Mouse (Mus musculus) megakaryocyte, embryonic 14.5 days (primary cell): ENCODE results near the gene Hjurp. TPM values are rescaled to one million over a fixed set of nuclear protein-coding genes. Genes with fewer than 3 reads are reported as not detected.
A peak's percentile ranks its signal among the peaks of the same experiment; 100 is the strongest.

Experiments
- H3K27me3 ChIP-seq: replicated peaks from 2 replicates; pipeline ENCODE3; 2012; ENCODE audit warnings: inconsistent platforms
- H3K36me3 ChIP-seq: replicated peaks from 2 replicates; pipeline ENCODE3; 2012; ENCODE audit warnings: low read length, inconsistent platforms, mixed read lengths
- H3K4me1 ChIP-seq: 2 replicates; pipeline ENCODE4 v1.6.1; 2012; ENCODE audit warnings: inconsistent platforms
- H3K4me3 ChIP-seq: replicated peaks from 2 replicates; pipeline ENCODE3; 2012; ENCODE audit warnings: moderate library complexity, mild to moderate bottlenecking, inconsistent platforms
- H3K9me3 ChIP-seq: 2 replicates; pipeline ENCODE4 v1.6.1; 2012; ENCODE audit warnings: inconsistent platforms
- FLI1 ChIP-seq: IDR thresholded peaks from 2 replicates; pipeline ENCODE4 v1.6.1; 2012; ENCODE audit warnings: low read length, inconsistent platforms, mixed read lengths
- GATA1 ChIP-seq: IDR thresholded peaks from 3 replicates; pipeline ENCODE4 v1.6.1; 2012; ENCODE audit warnings: mixed read lengths, low read length, inconsistent platforms, borderline replicate concordance
- polyA plus RNA-seq: library from polyadenylated mRNA; stranded (reverse); fragments of >175 nt; gene quantifications from 2 replicates; pipeline ENCODE4 v1.2.3, GENCODE M21; 2012; ENCODE audit warnings: low replicate concordance; ENCODE audit not compliant: insufficient read depth

Gene Hjurp
- polyA plus RNA-seq, 1 experiment = 2.4 TPM

DNA sequence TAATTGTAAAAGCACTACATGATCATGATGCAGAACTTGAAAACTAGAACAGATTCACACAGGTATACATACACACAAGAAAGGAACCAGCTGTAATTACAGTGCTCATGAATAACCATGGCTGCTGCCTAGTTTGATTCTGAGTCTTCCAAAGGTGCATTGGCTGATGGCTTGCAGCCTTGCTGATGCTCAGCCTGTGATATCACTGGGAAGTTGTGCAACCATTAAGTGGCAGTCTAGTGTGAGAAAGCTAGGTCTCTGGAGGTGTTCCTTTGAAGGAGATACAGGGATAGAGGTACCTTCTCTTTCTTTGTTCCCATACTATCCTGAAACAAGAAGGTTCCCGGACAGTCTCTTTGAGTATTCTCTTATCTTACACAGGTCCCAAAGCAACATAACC is 58.4 kb downstream of the Hjurp start:
- no peaks in the 10 kb centered on the region for H3K36me3 ChIP-seq
- H3K4me3 ChIP-seq = no peak overlapping the region
- TF ChIP-seq FLI1 = no peak
- TF ChIP-seq GATA1 = no peak
- H3K27me3 ChIP-seq = no peaks in the 10 kb centered on the region
- no peaks in the 10 kb centered on the region for H3K4me1 ChIP-seq
- peaks cover 22% of the 10 kb centered on the region for H3K9me3 ChIP-seq

GRCm38 (mm10) chr1:88218591-88218990 is 58.8 kb downstream of the Hjurp start:
- Histone ChIP-seq H3K27me3 (no peaks in the 10 kb centered on the region), H3K4me3 (no peak overlapping the region), H3K9me3 (peaks cover 27% of the 10 kb centered on the region), H3K36me3 (no peaks in the 10 kb centered on the region), H3K4me1 (no peaks in the 10 kb centered on the region)
- no peak for TF ChIP-seq GATA1
- no peak for TF ChIP-seq FLI1

DNA sequence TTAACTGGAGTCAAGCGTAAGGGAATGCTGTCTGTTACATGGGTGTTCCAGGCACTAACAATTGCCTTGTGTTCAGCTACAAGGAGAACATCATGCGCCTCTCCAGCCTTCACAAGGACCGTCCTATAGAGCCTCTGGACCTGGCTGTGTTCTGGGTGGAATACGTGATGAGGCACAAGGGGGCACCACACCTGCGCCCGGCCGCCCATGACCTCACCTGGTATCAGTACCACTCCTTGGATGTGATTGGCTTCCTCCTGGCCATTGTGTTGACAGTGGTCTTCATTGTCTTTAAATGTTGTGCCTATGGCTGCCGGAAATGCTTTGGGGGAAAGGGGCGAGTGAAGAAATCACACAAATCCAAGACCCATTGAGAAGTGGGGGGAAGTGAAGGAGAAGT is 59.4 kb downstream of the Hjurp start:
- no peaks in the 10 kb centered on the region for H3K36me3 ChIP-seq
- peaks cover 27% of the 10 kb centered on the region for H3K9me3 ChIP-seq
- no peaks in the 10 kb centered on the region for H3K27me3 ChIP-seq
- TF ChIP-seq FLI1 (no peak), GATA1 (no peak)
- peak overlapping the region; percentile 9 for H3K4me3 ChIP-seq
- H3K4me1 ChIP-seq = no peaks in the 10 kb centered on the region

DNA sequence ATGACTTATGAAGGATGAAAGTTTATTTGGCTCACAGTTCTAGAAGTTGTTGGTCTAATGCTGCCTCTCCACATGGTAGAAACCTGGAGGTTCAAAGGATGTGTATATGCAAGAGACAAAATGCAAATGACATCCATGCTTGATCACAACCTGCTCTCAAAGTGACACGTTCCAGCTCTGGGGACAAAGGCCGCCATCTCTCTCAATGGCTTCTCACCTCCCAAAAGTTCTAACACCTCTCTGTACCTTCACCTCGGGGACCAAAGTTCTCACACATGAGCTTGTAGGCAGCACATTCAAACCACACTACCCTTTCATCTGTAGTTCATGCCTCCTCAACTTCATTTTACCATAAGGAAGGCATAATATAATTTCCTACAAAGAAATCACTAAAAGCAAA is 59.9 kb downstream of the Hjurp start:
- H3K27me3 ChIP-seq = no peaks in the 10 kb centered on the region
- no peak for TF ChIP-seq FLI1
- no peak for TF ChIP-seq GATA1
- peaks cover 28% of the 10 kb centered on the region for H3K9me3 ChIP-seq

DNA sequence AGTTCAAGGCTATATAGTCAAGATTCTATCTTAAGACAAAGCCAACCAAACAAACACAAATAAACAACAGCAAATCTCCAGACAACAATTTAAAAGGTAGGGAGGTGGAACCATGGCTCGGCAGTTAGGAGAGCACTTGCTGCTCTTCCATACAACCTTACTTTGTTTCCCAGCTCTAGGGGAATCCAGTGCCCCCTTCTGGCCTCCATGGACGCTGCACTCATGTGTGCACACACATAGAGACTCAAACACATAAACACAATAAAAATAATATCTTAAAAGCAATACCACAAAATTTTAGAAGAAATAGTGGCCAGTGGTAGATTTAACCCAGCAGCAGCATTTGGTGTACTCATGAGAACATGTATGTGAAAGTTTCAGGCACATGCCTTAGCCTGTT is 60.3 kb downstream of the Hjurp start:
- H3K4me1 ChIP-seq = no peaks in the 10 kb centered on the region
- H3K9me3 ChIP-seq = peaks cover 32% of the 10 kb centered on the region

More for the DNA sequence above, 59.9 kb downstream of the Hjurp start:
- no peaks in the 10 kb centered on the region for H3K36me3 ChIP-seq
- H3K4me1 ChIP-seq = no peaks in the 10 kb centered on the region
- no peak overlapping the region for H3K4me3 ChIP-seq

GRCm38 (mm10) chr1:88216551-88216950 is 60.9 kb downstream of the Hjurp start:
- TF ChIP-seq GATA1 = no peak
- TF ChIP-seq FLI1 = no peak
- Histone ChIP-seq H3K36me3 (no peaks in the 10 kb centered on the region), H3K9me3 (peaks cover 38% of the 10 kb centered on the region), H3K27me3 (no peaks in the 10 kb centered on the region), H3K4me3 (no peak overlapping the region), H3K4me1 (no peaks in the 10 kb centered on the region)

More for the DNA sequence above, 60.3 kb downstream of the Hjurp start:
- Histone ChIP-seq H3K27me3 (no peaks in the 10 kb centered on the region), H3K4me3 (no peak overlapping the region), H3K36me3 (no peaks in the 10 kb centered on the region)
- TF ChIP-seq GATA1 (no peak), FLI1 (no peak)

- no peak for TF ChIP-seq GATA1
- no peak for TF ChIP-seq FLI1
- Histone ChIP-seq H3K36me3 (no peaks in the 10 kb centered on the region), H3K27me3 (no peaks in the 10 kb centered on the region), H3K4me3 (no peak overlapping the region), H3K9me3 (peaks cover 40% of the 10 kb centered on the region), H3K4me1 (no peaks in the 10 kb centered on the region)
Observed at GRCm38 (mm10) chr1:88215466-88216380, 61.7 kb downstream of the Hjurp start.

DNA sequence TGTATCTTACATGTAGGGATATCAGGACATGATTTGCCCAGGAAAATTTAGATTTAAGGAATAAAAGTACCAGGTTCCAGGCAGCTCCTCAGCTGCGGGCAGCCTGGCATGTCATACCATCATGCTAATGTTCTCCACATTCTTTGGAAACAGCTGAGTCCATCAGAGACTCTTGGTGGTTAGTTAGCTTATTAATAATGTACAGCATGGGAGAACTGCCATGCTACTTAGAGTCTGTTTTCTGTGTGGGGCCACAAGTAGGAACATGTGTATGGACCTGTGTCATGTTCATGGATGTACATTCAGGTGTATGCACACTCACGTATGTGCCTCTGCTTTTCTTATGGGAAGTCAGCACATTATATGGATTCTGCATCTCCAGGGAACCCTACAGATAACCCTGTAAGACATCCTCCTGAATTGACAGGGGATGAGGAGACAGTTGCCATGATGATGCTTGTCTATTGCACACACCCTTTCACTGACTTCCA is 62.9 kb downstream of the Hjurp start:
- no peaks in the 10 kb centered on the region for H3K4me1 ChIP-seq
- no peaks in the 10 kb centered on the region for H3K36me3 ChIP-seq
- no peaks in the 10 kb centered on the region for H3K27me3 ChIP-seq
- no peak overlapping the region for H3K4me3 ChIP-seq
- peaks cover 40% of the 10 kb centered on the region for H3K9me3 ChIP-seq
- no peak for TF ChIP-seq GATA1
- no peak for TF ChIP-seq FLI1

DNA sequence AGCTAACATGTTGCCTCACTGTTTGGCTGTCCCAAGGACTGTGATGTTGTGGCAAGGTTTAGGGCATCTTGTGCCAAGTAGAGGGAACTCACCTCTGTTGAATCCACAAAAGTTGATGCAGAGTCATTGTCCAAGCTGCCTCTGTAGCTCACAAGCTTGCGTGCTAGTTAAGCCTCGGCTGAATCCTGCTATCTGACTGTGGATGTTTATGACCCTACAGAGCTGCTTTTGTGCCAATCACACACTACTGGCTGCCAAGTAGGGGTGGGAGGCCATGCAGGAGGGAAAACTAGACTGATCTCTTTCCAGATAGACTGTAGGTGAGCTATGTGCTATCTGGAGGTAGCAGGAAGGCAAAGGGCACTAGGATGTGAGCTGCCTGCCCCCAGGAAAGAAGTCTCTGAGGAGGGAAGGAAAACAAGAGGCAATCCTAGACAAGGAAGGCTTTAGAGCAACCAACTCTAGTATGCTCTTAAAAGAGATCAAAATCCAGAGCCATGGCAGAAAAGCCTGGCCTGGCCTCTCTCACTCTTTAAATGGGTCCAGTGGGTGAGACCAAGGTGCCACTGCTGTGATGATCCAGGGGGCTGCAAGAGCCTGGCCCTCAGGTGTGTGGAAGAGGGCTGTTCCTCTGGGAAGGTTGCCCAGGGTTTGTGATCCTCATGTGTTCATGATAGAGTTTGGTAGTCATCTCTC is 63.5 kb downstream of the Hjurp start:
- no peaks in the 10 kb centered on the region for H3K27me3 ChIP-seq
- no peaks in the 10 kb centered on the region for H3K4me1 ChIP-seq
- no peaks in the 10 kb centered on the region for H3K36me3 ChIP-seq
- no peak overlapping the region for H3K4me3 ChIP-seq
- no peak; the same call in 1 of the 2 replicates for TF ChIP-seq FLI1
- TF ChIP-seq GATA1 = 0 out of 3 replicates have a peak, but pooled peaks have one; percentile 10
- peaks cover 40% of the 10 kb centered on the region for H3K9me3 ChIP-seq

DNA sequence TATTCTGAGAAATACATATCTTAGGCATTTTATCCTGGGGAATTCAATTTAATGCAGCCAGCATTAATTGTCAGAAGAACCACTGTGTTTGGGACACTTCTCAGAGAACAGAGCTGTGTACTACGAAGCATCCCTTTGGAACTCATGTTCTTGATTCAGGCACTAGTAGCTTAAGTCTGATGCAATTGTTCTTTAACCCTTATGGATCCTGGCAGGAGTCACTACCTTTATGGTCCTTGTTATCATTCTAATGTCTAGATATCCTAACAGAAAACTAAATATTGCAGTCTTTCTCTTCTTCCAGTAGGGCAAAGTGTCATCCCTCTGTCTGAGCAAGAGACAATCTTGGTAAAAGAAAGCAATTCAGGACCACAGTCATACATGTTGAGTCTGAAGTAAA is 64.4 kb downstream of the Hjurp start:
- Histone ChIP-seq H3K9me3 (peaks cover 40% of the 10 kb centered on the region), H3K36me3 (no peaks in the 10 kb centered on the region), H3K4me3 (no peak overlapping the region), H3K4me1 (no peaks in the 10 kb centered on the region), H3K27me3 (no peaks in the 10 kb centered on the region)
- TF ChIP-seq FLI1 (no peak), GATA1 (no peak)

Other genes starting within 250 kb of the Hjurp start
- not detected in 2 replicates for gene Ugt1a10, start 222.2 kb downstream of the Hjurp start, polyA plus RNA-seq
- gene Ugt1a9, start 206.8 kb downstream of the Hjurp start, polyA plus RNA-seq = 0.77 TPM in 1 of 2 replicates, not detected in the other
- not detected in 2 replicates for gene Ugt1a8, start 189.8 kb downstream of the Hjurp start, polyA plus RNA-seq
- 11.0 TPM in 1 of 2 replicates, not detected in the other for gene Ugt1a7c, start 182.6 kb downstream of the Hjurp start, polyA plus RNA-seq
- not detected in 2 replicates for gene Ugt1a6b, start 174.4 kb downstream of the Hjurp start, polyA plus RNA-seq
- not detected in 2 replicates for gene Ugt1a6a, start 142.8 kb downstream of the Hjurp start, polyA plus RNA-seq
- gene Ugt1a5, start 111.6 kb downstream of the Hjurp start, polyA plus RNA-seq = 0.04 TPM in 1 of 2 replicates, not detected in the other
- not detected in 2 replicates for gene Ugt1a2, start 77.0 kb downstream of the Hjurp start, polyA plus RNA-seq
- not detected in 2 replicates for gene Dnajb3, start 71.9 kb downstream of the Hjurp start, polyA plus RNA-seq
- gene Ugt1a1, start 65.7 kb downstream of the Hjurp start, polyA plus RNA-seq = not detected in 2 replicates
- not detected in 2 replicates for gene Mroh2a, start 50.6 kb downstream of the Hjurp start, polyA plus RNA-seq
- gene Trpm8, start within 50 bp of the Hjurp start, polyA plus RNA-seq = not detected in 2 replicates
- not detected in 2 replicates for gene Spp2, start 129.3 kb upstream of the Hjurp start, polyA plus RNA-seq
- not detected in 2 replicates for gene Glrp1, start 232.4 kb upstream of the Hjurp start, polyA plus RNA-seq